Mouse (Mus musculus): ENCODE measurements at regions not wholly inside any gene's neighbourhood (a gene's known extent, or its start where the extent isn't known, plus 50 kb on each side); places are given as distances from the start of the nearest gene placed in this dataset.

DNA sequence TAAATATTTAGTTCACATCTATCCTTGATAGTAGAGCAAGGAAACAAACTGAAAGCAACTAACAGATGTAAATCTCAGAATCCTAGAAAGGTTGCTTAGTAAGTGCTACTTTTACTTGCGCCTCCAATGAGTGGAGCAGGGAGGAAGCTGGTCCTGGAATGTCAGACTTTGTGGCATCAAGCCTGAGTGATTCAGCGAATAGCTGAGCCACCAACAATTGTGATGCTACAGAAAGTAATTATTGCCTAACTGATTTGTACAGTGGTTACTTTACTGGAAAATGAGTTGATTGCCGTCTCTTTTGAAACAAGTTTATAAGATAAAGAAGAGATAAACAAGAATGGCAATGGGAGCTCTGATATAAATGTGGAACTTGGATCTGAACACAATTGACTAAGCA is 173.9 kb upstream of the Clnk start:
- no peak for DNase-seq (ENCODE audit: low spot score)

DNA sequence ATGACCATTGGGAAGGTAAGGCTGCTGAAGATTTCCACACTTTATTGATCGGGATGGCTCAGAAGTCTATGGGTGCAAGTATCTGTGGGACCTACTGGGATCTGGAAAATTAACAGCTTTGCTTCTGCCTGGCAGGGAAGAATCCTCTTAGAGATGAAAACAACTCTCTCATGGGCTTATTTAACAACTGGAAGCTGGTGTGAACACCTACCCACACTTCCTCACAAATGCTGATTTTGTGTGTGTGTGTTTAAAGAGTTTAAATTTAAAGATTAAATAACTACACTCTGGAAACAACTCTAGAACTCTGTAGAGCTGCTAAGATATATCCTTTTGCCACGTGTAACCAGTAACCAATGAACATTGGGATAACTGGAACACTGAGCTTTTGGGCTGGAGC is 172.5 kb upstream of the Clnk start:
- DNase-seq (ENCODE audit: low spot score) = no peak

DNA sequence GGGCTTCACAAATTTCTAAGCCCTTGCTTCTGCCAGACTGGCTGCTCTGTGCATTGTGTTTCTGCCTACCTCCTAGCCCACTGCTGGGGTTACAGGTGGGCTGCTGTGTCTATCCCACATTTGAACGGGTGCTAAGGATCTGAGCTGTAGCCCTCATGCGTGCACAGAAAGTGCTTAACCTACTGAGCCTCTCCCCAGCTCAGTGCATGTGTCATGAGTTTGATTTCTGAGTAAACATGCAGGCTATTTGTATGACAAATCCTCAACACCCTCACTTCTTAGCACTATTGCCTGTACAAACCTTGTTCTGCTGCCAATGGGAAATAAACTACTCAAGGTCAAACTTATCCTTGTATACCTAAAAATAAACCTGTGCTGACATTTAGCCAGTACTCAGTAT is 163.9 kb upstream of the Clnk start:
- no peak for DNase-seq (ENCODE audit: low spot score)

DNA sequence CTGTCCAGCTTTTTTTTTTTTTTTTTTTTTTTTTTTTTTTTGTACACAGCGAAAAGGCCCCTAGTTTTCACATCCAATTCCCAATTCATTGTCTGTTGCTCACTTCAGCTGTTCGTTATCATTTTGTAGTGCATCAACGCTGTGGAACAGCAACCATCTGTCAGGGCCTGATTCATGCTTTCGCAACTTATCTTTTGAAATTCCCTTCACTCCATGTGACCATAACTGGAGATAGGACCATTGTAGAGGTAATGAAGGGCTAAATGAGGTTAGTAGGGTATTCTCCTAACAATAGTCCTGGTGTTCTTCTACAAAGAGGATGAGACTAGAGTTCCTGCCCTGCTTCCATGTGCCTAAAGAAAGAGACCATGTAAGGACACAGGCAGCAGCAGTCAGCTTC is 146.6 kb upstream of the Clnk start:
- no peak for DNase-seq (ENCODE audit: low spot score)

DNA sequence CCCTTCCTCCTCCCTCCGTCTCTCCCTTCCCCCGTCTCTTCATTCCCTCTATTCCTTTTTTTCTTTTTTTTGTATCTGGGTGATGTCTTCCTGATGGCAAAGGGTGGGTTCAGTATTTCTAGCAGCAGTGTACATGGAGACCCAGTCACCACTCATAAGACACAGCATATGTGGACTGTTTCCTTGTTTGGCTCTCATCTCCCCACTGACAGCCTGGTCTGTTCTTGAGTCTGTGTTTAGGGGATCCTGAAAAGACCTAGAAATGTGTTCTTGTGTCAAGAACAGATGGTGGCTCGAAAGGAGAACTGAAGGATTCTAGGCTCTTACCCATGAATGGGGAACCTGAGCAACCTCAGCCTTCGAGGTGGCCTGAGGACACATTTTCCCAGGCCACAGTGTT is 124.0 kb upstream of the Clnk start:
- no peak for DNase-seq (ENCODE audit: low spot score)

DNA sequence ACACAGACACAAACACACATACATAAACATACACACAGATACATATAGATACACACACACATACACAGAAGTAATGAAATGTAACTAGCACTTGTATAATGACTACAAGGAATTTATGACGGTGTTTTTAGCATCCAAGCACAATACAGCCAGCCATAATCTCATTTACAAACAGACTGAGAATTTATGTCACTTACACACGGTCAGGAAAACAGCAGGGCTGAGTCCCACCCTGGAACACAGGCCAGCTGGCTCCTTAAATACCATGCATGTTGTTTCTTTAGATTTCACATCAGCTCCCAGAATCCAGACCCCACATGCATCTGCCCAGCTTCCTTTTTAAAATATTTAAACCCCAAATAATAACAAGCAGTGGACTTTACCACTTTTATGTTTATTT is 123.1 kb upstream of the Clnk start:
- no peak for DNase-seq (ENCODE audit: low spot score)

DNA sequence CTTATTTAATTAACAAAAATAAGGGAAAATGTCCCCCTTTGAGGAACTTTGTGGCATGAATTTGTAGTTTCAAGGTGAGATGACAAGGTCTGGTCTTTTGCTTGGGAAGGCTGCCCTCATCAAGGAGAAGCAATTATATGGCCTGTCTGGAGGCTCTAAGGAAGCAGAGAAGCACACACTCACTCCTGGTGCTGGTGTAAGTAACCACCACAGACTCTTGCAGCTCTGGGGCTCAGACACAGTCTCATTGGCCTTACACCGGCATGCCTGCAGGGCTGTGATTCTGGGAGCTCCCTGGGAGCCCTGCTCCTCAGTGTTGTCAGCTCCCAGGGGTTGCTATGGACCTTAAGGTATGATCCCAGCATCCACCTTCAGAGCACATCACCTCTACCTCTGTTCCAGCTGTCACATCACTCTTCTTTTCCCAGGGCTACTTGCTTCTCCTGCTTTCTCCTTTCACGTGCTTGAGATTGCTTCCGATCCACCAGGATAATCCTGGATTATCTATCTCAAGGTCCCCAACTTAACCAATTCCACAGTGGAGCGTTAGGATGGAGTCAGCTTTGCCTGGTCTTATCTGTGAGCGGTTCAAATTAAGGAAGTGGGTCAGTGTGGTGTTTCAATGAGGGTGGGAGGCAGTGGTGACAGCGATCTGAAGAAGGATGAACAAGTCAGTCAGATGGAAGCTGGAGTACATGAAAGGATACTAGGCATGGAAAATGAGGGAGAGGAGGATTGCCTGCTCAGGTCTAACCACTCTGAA is 96.0 kb upstream of the Clnk start:
- DNase-seq (ENCODE audit: low spot score) = no peak

DNA sequence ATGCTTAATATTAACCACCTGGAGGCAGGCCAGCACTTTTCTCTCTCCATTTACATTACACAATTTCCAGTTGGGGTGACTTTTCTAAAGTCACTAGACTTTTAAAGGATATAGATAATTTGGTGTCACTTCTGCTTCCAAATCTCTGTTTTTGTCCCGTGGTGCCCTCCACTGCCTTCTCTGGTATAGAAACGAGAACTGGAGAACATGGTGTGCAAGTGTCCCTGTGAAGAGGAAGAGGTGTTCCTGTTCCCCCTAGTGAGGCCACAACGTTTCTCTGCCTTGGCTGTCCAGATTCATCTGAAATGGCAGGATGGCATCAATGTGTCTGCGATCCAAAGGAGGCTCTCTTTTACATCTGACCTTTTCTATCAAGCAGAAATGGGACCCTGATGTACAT is 93.9 kb upstream of the Clnk start:
- no peak for DNase-seq (ENCODE audit: low spot score)

DNA sequence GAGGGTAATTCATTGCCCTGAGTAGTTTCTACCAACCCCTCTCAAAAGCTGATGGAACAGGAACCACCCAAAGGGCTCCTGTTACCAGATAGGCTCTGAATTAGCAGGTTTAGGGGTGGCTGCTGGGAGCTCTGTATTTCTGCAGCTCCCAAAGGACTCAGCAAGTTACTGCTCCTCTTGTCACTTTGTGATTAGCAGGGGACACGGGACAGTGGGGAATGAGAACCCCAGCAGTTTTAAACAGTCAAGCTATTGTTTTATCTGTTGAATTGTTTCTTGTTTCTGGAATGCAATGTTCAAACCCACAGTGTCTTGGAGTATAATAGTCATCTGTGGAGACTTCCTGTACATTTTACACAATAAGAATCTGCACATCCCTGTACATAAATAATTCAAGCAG is 90.4 kb upstream of the Clnk start:
- DNase-seq (ENCODE audit: low spot score) = no peak

DNA sequence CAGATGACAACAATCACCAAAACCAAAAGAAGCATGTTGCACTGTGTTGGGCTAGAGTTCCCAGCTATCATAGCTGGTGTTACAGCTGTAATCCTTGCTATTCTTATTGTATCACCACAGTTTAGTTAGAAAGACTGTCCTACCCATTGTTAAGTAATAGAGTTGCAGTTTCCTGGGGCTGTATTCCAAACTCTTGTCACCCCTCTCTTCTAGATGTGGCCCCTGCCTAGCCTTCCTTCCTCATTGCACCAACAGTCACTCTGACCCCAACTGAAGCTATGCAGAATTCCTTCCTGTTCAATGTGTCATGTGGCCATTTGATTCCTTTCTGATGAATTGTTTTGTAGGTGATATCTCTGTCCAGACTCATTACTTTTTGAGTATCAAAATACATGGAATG is 87.8 kb upstream of the Clnk start:
- DNase-seq (ENCODE audit: low spot score) = no peak

DNA sequence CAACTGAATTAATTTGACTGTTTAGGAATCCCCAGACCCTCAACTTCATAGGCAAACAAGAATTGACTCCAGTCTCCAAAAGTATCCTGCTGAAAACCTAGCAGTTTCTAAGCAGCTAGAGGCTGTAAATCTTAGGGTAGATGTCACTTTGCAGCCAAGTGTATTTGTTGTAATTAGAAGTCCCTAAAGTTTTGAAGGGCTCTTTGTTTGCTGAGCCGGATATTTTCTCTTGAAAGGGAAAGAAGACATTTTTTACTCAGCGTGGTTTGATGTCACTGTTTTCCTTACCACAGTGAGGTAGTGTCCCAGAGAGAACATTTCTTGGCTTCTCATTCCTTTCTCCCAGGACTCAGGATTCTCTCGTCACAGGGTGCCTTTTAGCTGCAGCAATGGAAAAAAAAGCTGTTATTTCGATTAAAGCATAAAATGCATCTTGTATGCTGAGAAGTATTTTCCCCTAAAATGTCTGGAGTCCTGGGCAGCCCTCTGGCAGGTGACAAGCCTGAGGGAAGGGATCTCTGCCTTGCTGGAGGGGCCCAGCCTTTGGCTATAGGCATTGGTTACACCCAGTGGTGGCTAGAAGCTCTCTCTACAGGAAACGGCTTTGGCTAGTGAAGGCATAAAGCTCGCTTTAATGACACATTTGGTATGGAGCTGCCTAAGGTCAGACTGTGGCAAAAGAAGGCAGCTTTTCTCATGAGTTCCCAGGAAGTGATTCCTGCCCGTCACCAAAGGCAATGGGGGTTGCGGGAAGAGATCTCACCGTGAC is 74.1 kb upstream of the Clnk start:
- no peak for DNase-seq (ENCODE audit: low spot score)

DNA sequence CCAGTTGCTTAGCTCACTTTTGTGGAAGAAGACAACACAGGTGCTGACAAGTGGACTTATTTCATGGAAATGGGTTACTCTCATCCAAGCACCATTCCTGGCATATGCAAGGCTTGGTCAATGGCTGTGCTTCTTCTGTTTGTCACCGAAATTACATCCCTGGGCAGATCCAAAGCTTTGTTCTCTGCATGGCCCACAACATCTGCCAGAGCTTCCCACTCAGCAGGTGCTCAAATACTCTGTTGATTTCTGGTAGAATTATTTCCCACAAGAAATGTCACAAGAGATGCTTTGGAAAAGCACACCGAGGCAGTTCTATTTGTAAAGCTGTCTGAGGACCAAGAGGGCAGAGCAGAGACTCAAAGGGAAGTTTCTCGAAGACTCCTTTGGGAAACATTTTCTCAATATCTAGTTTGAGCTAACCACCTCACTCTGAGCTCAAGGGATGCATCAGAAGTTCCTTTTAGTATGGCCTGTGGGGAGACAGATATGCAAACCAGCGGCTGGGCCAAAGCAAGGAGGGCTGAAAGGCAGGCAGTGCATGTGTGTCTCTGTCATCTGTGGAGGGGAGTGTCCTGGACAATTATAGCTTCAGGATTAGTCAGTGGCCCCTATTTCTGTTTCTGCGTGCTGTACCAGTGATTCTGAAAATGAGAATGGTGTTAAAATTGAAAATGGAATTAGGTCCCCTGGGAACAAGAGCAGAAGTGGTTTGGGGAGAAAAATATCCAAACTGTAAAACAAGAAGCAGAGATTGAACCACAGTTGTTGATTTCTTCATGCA is 69.5 kb upstream of the Clnk start:
- no peak for DNase-seq (ENCODE audit: low spot score)

DNA sequence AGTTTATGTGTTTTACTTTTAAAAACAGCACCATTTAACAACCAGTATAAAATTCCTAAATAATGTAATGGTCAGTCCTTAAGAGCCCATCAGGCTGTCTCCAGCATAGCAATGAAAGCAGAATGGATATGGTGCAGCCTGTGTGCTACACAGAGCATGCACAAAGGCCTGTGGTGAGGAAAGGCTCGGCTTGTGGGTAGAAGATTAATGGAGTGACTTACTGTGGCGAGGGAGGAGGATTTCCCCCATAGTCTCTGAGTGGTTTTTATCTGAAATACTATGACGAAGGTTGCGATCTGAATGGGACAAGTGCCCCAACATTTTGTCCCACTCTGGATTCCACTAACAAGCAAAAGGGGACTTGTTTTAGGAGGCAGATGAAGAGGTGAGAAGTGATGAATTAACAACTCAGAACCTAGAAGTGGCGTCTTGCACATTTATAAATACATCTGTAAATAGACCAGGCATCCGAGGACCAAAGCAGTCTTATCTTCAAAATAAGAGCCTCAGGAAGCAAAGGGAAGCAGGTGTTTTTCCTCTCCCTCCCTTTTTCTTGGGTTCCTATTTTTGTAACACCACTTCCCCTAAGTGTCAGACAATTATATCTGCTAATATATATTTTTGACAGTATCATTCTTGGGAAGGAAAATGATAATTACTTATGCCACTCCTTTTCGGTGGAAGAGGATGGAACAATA is 55.9 kb upstream of the Clnk start:
- DNase-seq (ENCODE audit: low spot score) = peak; percentile 5

DNA sequence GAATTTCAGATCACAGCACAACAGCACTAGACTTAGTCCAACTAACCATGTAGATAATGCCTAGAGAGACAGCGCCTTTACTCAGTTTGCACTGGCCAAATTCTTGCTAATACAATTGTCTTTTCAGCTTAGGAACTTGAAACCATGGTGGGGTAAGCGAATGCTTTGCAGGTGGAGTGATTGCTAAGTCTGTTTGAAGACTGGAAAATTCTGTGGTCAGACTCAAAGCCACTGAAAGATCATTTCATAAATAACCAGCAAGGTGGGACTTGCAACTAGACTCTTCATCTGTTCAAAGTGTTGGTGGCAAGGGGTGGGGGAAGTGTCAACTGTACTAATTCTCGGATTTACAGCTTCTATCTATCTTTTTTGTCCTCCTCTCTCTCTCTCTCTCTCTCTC is 50.4 kb upstream of the Clnk start:
- DNase-seq (ENCODE audit: low spot score) = no peak

Measured in thymus, postnatal 0 days (tissue).